28 mouse cellular contexts compared by ENCODE assay signal in the genomic region with DNA sequence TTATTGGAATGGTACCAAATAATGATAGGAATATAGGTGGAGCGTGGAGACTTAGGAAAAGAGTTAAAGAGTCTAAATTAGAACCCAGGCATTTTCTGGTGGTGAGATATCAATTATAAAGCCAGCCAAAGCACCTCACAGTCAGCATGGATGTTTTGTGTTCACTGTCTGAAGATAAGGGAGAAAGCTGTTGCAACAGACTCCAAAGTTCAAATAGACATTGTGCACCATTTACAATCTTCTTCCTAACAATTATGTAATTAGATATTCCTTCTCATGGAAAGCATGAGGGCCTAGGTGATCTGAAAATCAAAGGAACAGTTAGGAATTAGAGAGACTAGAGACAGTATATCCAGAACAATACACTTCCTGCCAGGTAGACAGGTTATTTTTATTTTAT.
"Had no signal": no experiment of that assay in that cellular context is flagged by ENCODE, and none has a peak within 500 bp of the region (broad histone marks: within the 10 kb centered on the region; RNA-seq: fewer than 3 reads in every experiment).

No protein-coding gene starts in this region.

- H3K9ac ChIP-seq: embryonic facial prominence, embryonic 12.5 days; embryonic facial prominence, embryonic 13.5 days; embryonic facial prominence, embryonic 15.5 days; forebrain, embryonic 13.5 days; forebrain, embryonic 15.5 days; forebrain, postnatal 0 days had no signal

- H3K36me3 ChIP-seq: embryonic facial prominence, embryonic 10.5 days; embryonic facial prominence, embryonic 12.5 days; embryonic facial prominence, embryonic 13.5 days; embryonic facial prominence, embryonic 15.5 days; forebrain, embryonic 10.5 days; forebrain, embryonic 15.5 days had no signal

- ATAC-seq: forebrain, embryonic 13.5 days; forebrain, embryonic 14.5 days; forebrain, embryonic 15.5 days; forebrain, embryonic 16.5 days; forebrain, postnatal 0 days had no signal

- H3K4me3 ChIP-seq: embryonic facial prominence, embryonic 10.5 days; embryonic facial prominence, embryonic 12.5 days; embryonic facial prominence, embryonic 13.5 days; embryonic facial prominence, embryonic 15.5 days; erythroblast, embryonic 14.5 days; forebrain, embryonic 10.5 days; forebrain, embryonic 13.5 days; forebrain, embryonic 15.5 days; gastrocnemius, adult 2 months; heart, adult 2 months had no signal

- H3K4me1 ChIP-seq: embryonic facial prominence, embryonic 10.5 days; embryonic facial prominence, embryonic 12.5 days; embryonic facial prominence, embryonic 13.5 days; embryonic facial prominence, embryonic 15.5 days; forebrain, embryonic 10.5 days; forebrain, embryonic 13.5 days; forebrain, embryonic 15.5 days had no signal

- H3K4me2 ChIP-seq: embryonic facial prominence, embryonic 12.5 days; embryonic facial prominence, embryonic 13.5 days; embryonic facial prominence, embryonic 15.5 days; forebrain, embryonic 13.5 days; forebrain, embryonic 15.5 days had no signal

- DNase-seq: cerebellum, adult 18-20 months; cerebellum, adult 2 months; cerebellum, adult 9-10 months; cerebellum, adult 9-11 months; cerebellum, postnatal 10 days; cerebellum, postnatal 14 days; cerebellum, postnatal 25 days; cerebellum, postnatal 36 days; embryo, embryonic 11 days; forebrain, postnatal 0 days; gastrocnemius, adult 2 months; gastrocnemius, postnatal 10 days; gastrocnemius, postnatal 14 days; gastrocnemius, postnatal 25 days; gastrocnemius, postnatal 36 days; heart, adult 11 months; heart, adult 18-20 months; heart, adult 2 months had no signal

- H3K27me3 ChIP-seq: embryonic facial prominence, embryonic 12.5 days; embryonic facial prominence, embryonic 13.5 days; embryonic facial prominence, embryonic 15.5 days; forebrain, embryonic 13.5 days; forebrain, embryonic 15.5 days had no signal

- H3K9me3 ChIP-seq: embryonic facial prominence, embryonic 10.5 days; embryonic facial prominence, embryonic 12.5 days; embryonic facial prominence, embryonic 13.5 days; embryonic facial prominence, embryonic 15.5 days; forebrain, embryonic 10.5 days; forebrain, embryonic 13.5 days; forebrain, embryonic 15.5 days had no signal

- H3K27ac ChIP-seq: embryonic facial prominence, embryonic 10.5 days; embryonic facial prominence, embryonic 12.5 days; embryonic facial prominence, embryonic 13.5 days; embryonic facial prominence, embryonic 15.5 days; forebrain, embryonic 10.5 days; forebrain, embryonic 13.5 days; forebrain, embryonic 15.5 days; gastrocnemius, adult 2 months; heart, adult 2 months had no signal
